Mouse (Mus musculus): Measurements from ENCODE around the gene Fcna. TPM values are rescaled to one million over a fixed set of nuclear protein-coding genes. Genes with fewer than 3 reads are reported as not detected.

Fcna gene
- polyA plus RNA-seq, 1 experiment from 2014 or later = 0.36 TPM

DNA sequence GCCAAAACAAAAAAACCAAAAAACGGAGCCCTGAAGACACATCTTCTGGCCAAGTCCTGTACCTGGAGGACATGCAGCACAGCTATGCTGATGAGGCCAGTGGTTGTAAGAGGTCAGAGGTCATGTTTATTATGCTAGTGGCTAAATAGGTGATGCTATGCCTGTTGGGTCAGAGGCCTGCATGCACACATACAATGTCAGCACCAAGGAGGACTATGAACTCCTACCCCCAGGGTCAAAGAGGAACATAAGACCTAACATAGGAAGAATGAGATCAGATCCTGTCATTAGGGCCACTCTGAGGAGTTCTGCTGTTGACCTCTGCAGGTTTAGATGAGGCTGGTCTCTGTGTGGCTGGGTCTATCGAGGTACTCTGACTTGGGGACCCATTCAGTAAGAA lies 27.8 kb downstream of the Fcna start:
- Histone ChIP-seq H3K9me3 (replicated peaks) (no peaks in the 10 kb centered on the region), H3K4me3 (no peak overlapping the region), H3K27ac (replicated peaks) (no peak overlapping the region), H3K4me1 (no peaks in the 10 kb centered on the region), H3K27me3 (ENCODE audit: low read depth, poor library complexity, severe bottlenecking) (no peaks in the 10 kb centered on the region), H3K36me3 (peaks cover 96% of the 10 kb centered on the region)
- 89% methylated on average over 2 of the region's 2 CpGs for WGBS
- no peak for DNase-seq (ENCODE audit: low spot score)

- H3K36me3 ChIP-seq = peaks cover 99% of the 10 kb centered on the region
These were observed 29.1 kb downstream of the Fcna start for GRCm38 (mm10) chr2:25598749-25599148.

DNA sequence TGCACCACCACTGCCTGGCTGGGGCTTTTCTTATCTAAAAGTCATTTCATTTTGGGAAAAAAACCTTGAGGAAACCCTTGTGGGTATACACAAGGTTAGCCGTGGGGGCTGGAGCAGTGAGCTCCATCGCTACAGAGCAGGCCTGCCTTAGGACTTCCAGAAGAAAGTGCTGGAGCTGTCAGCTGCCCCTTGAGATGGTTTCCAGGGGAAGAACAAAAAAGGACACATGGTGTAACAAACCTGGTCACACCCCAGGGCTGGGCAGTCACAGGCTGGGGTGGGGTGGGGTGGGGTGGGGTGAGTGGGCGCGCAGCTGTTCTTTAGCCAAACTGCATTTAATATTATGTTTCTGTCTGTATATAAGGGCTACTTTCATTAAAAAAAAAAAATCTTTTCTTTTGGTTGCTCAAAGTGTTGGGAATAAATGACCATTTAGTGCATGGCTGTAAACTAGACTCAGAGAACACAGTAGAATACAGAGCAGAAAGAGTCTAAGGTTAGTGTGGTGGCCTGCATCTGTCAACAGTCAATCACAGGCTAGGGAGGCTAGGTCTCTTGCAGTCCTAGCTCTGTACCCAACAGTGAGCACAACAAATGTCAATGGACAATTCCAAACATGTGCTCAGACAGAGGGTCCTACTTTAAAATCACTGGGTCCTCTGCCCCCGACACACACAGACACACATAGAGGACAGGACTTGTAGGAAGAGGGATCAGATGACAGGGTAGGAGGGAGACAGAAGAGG lies 30.9 kb downstream of the Fcna start:
- Histone ChIP-seq H3K4me1 (no peaks in the 10 kb centered on the region), H3K36me3 (peaks cover 99% of the 10 kb centered on the region)
- 95% methylated on average over 5 of the region's 5 CpGs for WGBS

More at GRCm38 (mm10) chr2:25598749-25599148, 29.1 kb downstream of the Fcna start:
- Histone ChIP-seq H3K4me3 (no peak overlapping the region), H3K27me3 (ENCODE audit: low read depth, poor library complexity, severe bottlenecking) (no peaks in the 10 kb centered on the region), H3K9me3 (replicated peaks) (no peaks in the 10 kb centered on the region), H3K4me1 (no peaks in the 10 kb centered on the region), H3K27ac (replicated peaks) (no peak overlapping the region)
- DNase-seq (ENCODE audit: low spot score) = no peak
- WGBS = 98% methylated on average over 1 of the region's 1 CpGs

DNA sequence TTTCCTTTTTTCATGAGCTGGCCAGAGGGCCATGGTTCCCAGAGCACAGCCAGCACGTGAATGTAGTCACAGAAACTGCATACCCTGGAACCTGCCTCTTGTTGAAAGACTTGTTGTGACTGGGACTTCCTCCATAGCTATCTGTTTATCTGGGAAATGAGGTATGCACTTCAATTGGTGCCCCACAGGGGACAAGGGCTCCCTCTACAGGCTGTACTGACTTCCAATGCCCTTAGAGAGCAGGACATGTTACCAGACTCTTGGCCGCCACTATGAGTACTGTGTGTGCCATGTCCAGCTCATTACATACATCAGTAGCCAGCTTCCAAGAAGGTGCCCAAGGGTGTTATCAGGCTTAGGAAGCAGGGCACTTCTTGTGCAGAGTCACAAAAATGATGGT lies 36.0 kb downstream of the Fcna start:
- peaks cover 97% of the 10 kb centered on the region for H3K36me3 ChIP-seq
- 88% methylated on average over 2 of the region's 2 CpGs for WGBS
- no peaks in the 10 kb centered on the region for H3K4me1 ChIP-seq

More for the DNA sequence above, 30.9 kb downstream of the Fcna start:
- DNase-seq (ENCODE audit: low spot score) = no peak
- no peak overlapping the region for H3K27ac ChIP-seq (replicated peaks)
- H3K9me3 ChIP-seq (replicated peaks) = no peaks in the 10 kb centered on the region
- no peak overlapping the region for H3K4me3 ChIP-seq
- no peaks in the 10 kb centered on the region for H3K27me3 ChIP-seq (ENCODE audit: low read depth, poor library complexity, severe bottlenecking)

GRCm38 (mm10) chr2:25588227-25588907 lies 39.5 kb downstream of the Fcna start:
- H3K27me3 ChIP-seq (ENCODE audit: low read depth, poor library complexity, severe bottlenecking) = no peaks in the 10 kb centered on the region
- H3K36me3 ChIP-seq = peaks cover 98% of the 10 kb centered on the region
- H3K9me3 ChIP-seq (replicated peaks) = no peaks in the 10 kb centered on the region

More for the DNA sequence above, 36.0 kb downstream of the Fcna start:
- Histone ChIP-seq H3K4me3 (no peak overlapping the region), H3K27ac (replicated peaks) (no peak overlapping the region), H3K27me3 (ENCODE audit: low read depth, poor library complexity, severe bottlenecking) (no peaks in the 10 kb centered on the region), H3K9me3 (replicated peaks) (no peaks in the 10 kb centered on the region)
- DNase-seq (ENCODE audit: low spot score) = no peak

GRCm38 (mm10) chr2:25587290-25587689 lies 40.5 kb downstream of the Fcna start:
- Histone ChIP-seq H3K4me3 (no peak overlapping the region), H3K27me3 (ENCODE audit: low read depth, poor library complexity, severe bottlenecking) (no peaks in the 10 kb centered on the region), H3K27ac (replicated peaks) (no peak overlapping the region), H3K4me1 (peaks cover 5% of the 10 kb centered on the region), H3K9me3 (replicated peaks) (no peaks in the 10 kb centered on the region), H3K36me3 (peaks cover 93% of the 10 kb centered on the region)
- 93% methylated on average over 8 of the region's 8 CpGs for WGBS
- DNase-seq (ENCODE audit: low spot score) = no peak

More at GRCm38 (mm10) chr2:25588227-25588907, 39.5 kb downstream of the Fcna start:
- DNase-seq (ENCODE audit: low spot score) = no peak
- H3K4me1 ChIP-seq = no peaks in the 10 kb centered on the region
- 94% methylated on average over 8 of the region's 8 CpGs for WGBS
- H3K4me3 ChIP-seq = no peak overlapping the region
- no peak overlapping the region for H3K27ac ChIP-seq (replicated peaks)

GRCm38 (mm10) chr2:25585601-25586000 lies 42.2 kb downstream of the Fcna start:
- WGBS = 89% methylated on average over 3 of the region's 3 CpGs
- Histone ChIP-seq H3K4me3 (no peak overlapping the region), H3K27me3 (ENCODE audit: low read depth, poor library complexity, severe bottlenecking) (peaks cover 9% of the 10 kb centered on the region), H3K9me3 (replicated peaks) (no peaks in the 10 kb centered on the region), H3K36me3 (peaks cover 76% of the 10 kb centered on the region), H3K4me1 (peaks cover 18% of the 10 kb centered on the region), H3K27ac (replicated peaks) (no peak overlapping the region)
- no peak for DNase-seq (ENCODE audit: low spot score)

DNA sequence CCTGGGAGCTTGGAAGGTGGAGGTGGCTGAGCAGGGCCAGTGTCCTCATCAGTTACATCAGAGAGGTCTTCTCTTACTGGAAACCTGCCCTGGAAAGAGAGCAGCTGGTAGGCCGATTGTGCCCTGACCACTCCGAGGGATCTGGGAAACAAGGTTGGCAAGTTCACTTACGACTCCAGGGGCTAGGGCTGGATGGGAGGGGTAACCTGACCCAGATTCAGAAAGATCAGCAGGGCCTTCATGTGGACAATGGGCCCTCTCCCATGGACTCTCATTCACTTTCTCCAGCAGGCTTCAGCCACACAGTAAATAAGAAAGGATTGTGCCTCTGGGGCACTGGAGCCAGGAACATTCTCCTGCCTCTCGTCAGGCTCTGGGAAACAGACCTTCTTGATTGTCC lies 43.0 kb downstream of the Fcna start:
- no peak overlapping the region for H3K27ac ChIP-seq (replicated peaks)
- H3K27me3 ChIP-seq (ENCODE audit: low read depth, poor library complexity, severe bottlenecking) = peaks cover 16% of the 10 kb centered on the region
- H3K36me3 ChIP-seq = peaks cover 69% of the 10 kb centered on the region
- H3K9me3 ChIP-seq (replicated peaks) = no peaks in the 10 kb centered on the region
- peaks cover 24% of the 10 kb centered on the region for H3K4me1 ChIP-seq
- no peak overlapping the region for H3K4me3 ChIP-seq
- 94% methylated on average over 4 of the region's 4 CpGs for WGBS
- no peak for DNase-seq (ENCODE audit: low spot score)

GRCm38 (mm10) chr2:25584152-25584551 lies 43.7 kb downstream of the Fcna start:
- Histone ChIP-seq H3K4me3 (no peak overlapping the region), H3K4me1 (peaks cover 31% of the 10 kb centered on the region), H3K27me3 (ENCODE audit: low read depth, poor library complexity, severe bottlenecking) (peaks cover 23% of the 10 kb centered on the region), H3K9me3 (replicated peaks) (no peaks in the 10 kb centered on the region), H3K36me3 (peaks cover 62% of the 10 kb centered on the region), H3K27ac (replicated peaks) (no peak overlapping the region)
- no peak for DNase-seq (ENCODE audit: low spot score)
- WGBS = 97% methylated on average over 3 of the region's 3 CpGs

DNA sequence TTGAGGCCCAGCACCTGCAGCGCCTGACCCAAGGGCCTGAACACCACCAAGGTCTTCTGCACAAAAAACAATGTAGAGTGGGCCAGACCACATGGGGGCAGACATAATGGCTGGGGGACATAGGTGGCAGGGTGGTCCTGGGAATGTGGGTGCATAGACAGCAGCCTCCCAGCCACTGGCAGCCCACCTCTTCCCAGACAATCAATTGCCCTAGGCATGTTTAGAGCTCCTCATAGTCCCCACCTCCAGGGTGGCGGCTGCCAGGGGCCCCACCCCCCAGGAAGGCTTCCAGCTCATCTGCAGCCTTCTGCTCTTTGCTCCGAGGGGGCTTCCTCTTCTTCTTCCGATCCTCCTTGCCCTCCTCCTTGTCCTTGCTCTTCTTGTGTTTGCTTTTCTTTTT lies 44.3 kb downstream of the Fcna start:
- 72% methylated on average over 4 of the region's 4 CpGs for WGBS
- H3K36me3 ChIP-seq = peaks cover 58% of the 10 kb centered on the region
- no peak for DNase-seq (ENCODE audit: low spot score)

DNA sequence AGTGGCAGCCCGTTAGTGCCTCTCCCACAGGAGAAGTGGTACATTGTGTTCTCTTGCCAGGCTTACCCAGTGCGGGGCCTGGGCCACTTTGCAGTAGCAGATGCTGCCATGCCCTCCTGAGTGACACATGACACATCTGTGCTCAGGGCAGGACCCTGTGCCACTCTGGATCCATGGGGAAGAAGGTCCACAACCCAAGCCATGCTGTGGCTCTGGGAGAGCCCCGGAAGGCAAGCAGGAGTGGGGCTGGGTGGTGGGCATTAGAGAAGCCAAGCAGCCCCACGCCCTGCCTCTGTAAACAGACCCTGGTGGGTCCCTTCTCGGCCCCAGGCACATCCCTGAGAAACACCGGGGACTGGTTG lies 44.7 kb downstream of the Fcna start:
- Histone ChIP-seq H3K4me1 (peaks cover 41% of the 10 kb centered on the region), H3K36me3 (peaks cover 53% of the 10 kb centered on the region)

More for the DNA sequence above, 44.3 kb downstream of the Fcna start:
- no peaks in the 10 kb centered on the region for H3K9me3 ChIP-seq (replicated peaks)
- H3K27me3 ChIP-seq (ENCODE audit: low read depth, poor library complexity, severe bottlenecking) = peaks cover 29% of the 10 kb centered on the region
- H3K4me3 ChIP-seq = no peak overlapping the region
- peaks cover 36% of the 10 kb centered on the region for H3K4me1 ChIP-seq
- H3K27ac ChIP-seq (replicated peaks) = no peak overlapping the region

GRCm38 (mm10) chr2:25582466-25583119 lies 45.2 kb downstream of the Fcna start:
- Histone ChIP-seq H3K9me3 (replicated peaks) (no peaks in the 10 kb centered on the region), H3K4me1 (peaks cover 46% of the 10 kb centered on the region), H3K27ac (replicated peaks) (no peak overlapping the region), H3K27me3 (ENCODE audit: low read depth, poor library complexity, severe bottlenecking) (peaks cover 39% of the 10 kb centered on the region), H3K36me3 (peaks cover 48% of the 10 kb centered on the region), H3K4me3 (no peak overlapping the region)
- 67% methylated on average over 12 of the region's 12 CpGs for WGBS
- no peak for DNase-seq (ENCODE audit: low spot score)

More for the DNA sequence above, 44.7 kb downstream of the Fcna start:
- no peak overlapping the region for H3K27ac ChIP-seq (replicated peaks)
- DNase-seq (ENCODE audit: low spot score) = no peak
- no peaks in the 10 kb centered on the region for H3K9me3 ChIP-seq (replicated peaks)
- 90% methylated on average over 6 of the region's 6 CpGs for WGBS
- peaks cover 34% of the 10 kb centered on the region for H3K27me3 ChIP-seq (ENCODE audit: low read depth, poor library complexity, severe bottlenecking)
- H3K4me3 ChIP-seq = no peak overlapping the region

DNA sequence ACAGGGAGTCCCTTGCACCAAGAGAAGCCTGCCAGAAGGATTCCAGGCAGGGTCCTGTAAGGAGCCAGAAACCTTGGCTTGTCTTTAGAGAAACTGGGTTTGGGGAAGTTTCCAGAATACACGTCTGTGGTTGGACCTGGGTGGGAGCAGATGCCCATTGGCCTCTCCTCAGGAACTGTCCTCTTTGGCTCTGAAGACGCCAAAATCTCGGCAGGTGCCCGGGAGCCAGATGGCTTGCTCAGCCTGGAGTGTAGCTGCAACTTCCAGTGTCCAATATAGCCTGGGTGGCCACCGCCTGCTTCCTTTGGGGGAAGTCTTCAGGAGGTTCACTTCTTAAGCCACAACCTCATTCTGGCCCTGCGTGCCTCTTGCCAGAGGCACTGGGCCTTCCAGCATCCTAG lies 45.9 kb downstream of the Fcna start:
- Histone ChIP-seq H3K4me1 (peaks cover 53% of the 10 kb centered on the region), H3K36me3 (peaks cover 41% of the 10 kb centered on the region), H3K4me3 (peak overlapping the region; percentile 47; the same call in 1 of the 2 replicates), H3K9me3 (replicated peaks) (no peaks in the 10 kb centered on the region), H3K27ac (replicated peaks) (no peak overlapping the region), H3K27me3 (ENCODE audit: low read depth, poor library complexity, severe bottlenecking) (peaks cover 46% of the 10 kb centered on the region)
- 36% methylated on average over 6 of the region's 6 CpGs for WGBS
- DNase-seq (ENCODE audit: low spot score) = no peak
